Mouse (Mus musculus) CH12.LX (cell line): ENCODE data around the gene Mical3. TPM values are rescaled to one million over a fixed set of nuclear protein-coding genes. Genes with fewer than 3 reads are reported as not detected.

Source experiments
- DNase-seq: peaks from one replicate; pipeline ENCODE4 v3.0.0-alpha.2; 2013; ENCODE audit errors: extremely low read depth
- H3K27ac ChIP-seq: 2 replicates; pipeline ENCODE4 v1.5.1; 2012; ENCODE audit warnings: low read depth, mild to moderate bottlenecking, control low read depth, moderate library complexity; ENCODE audit not compliant: insufficient read depth
- H3K27me3 ChIP-seq: replicated peaks from 2 replicates; pipeline ENCODE3; 2012; ENCODE audit warnings: inconsistent platforms
- H3K36me3 ChIP-seq, 2 experiments: replicated peaks in 1 of 2; 2 replicates each; pipeline versions ENCODE3 to v1.6.1; 2012; ENCODE audit warnings: inconsistent platforms in 1 of 2, low read length in 1 of 2, mild to moderate bottlenecking in 1 of 2, mixed read lengths in 1 of 2, moderate library complexity in 1 of 2; ENCODE audit not compliant: control insufficient read depth in 1 of 2, insufficient read depth in 1 of 2
- H3K4me1 ChIP-seq, 2 experiments: 2 replicates each; pipeline ENCODE4 v1.6.1; 2012; ENCODE audit warnings: inconsistent platforms in 1 of 2, moderate library complexity in 1 of 2; ENCODE audit not compliant: insufficient read depth in 2 of 2, control insufficient read depth in 1 of 2
- H3K4me2 ChIP-seq: 2 replicates; pipeline ENCODE4 v1.6.1; 2012; ENCODE audit warnings: low read depth, mild to moderate bottlenecking, control low read depth; ENCODE audit not compliant: poor library complexity, insufficient read depth, severe bottlenecking
- H3K4me3 ChIP-seq, 3 experiments: fragments of 150-350 bp in 1 of 3; sonication (generic) in 1 of 3; replicated peaks in 1 of 3; 2 replicates each; pipeline versions ENCODE3 to v1.5.1; 2011 to 2012; ENCODE audit warnings: low read depth in 2 of 3, low read length in 2 of 3, mild to moderate bottlenecking in 2 of 3, moderate library complexity in 2 of 3, control low read depth in 1 of 3, improper control_type of control experiment in 1 of 3, inconsistent platforms in 1 of 3, mixed read lengths in 1 of 3; ENCODE audit not compliant: poor library complexity in 1 of 3
- H3K79me2 ChIP-seq: replicated peaks from 2 replicates; pipeline ENCODE4 v1.6.1; 2012; ENCODE audit warnings: mild to moderate bottlenecking, moderate library complexity; ENCODE audit not compliant: control insufficient read depth, poor library complexity, insufficient read depth, severe bottlenecking; ENCODE audit errors: extremely low read depth
- H3K9ac ChIP-seq: 2 replicates; pipeline ENCODE4 v1.6.1; 2012; ENCODE audit warnings: low read depth, mild to moderate bottlenecking, control low read depth, moderate library complexity; ENCODE audit not compliant: insufficient read depth
- H3K9me3 ChIP-seq: replicated peaks from 2 replicates; pipeline ENCODE3; 2012; ENCODE audit warnings: low read length, inconsistent platforms, mixed read lengths
- BHLHE40 ChIP-seq: IDR thresholded peaks from 2 replicates; pipeline ENCODE4 v1.6.1; 2011; ENCODE audit warnings: mild to moderate bottlenecking, low read depth, low read length, improper control_type of control experiment
- CHD2 ChIP-seq: IDR thresholded peaks from 2 replicates; pipeline ENCODE4 v1.6.1; 2011; ENCODE audit warnings: low read length, improper control_type of control experiment
- HCFC1 ChIP-seq: IDR thresholded peaks from 2 replicates; pipeline ENCODE4 v1.6.1; 2012; ENCODE audit warnings: low read depth, mild to moderate bottlenecking, inconsistent platforms, low read length, improper control_type of control experiment
- IRF4 ChIP-seq: IDR thresholded peaks from 2 replicates; pipeline ENCODE4 v1.6.1; 2014; ENCODE audit warnings: low read depth, mild to moderate bottlenecking, inconsistent platforms, low read length, improper control_type of control experiment
- JUN ChIP-seq: IDR thresholded peaks from 2 replicates; pipeline ENCODE4 v1.6.1; 2011; ENCODE audit warnings: low read depth, mild to moderate bottlenecking, low read length, improper control_type of control experiment, moderate library complexity; ENCODE audit not compliant: insufficient read depth
- JUND ChIP-seq: conservative IDR thresholded peaks from 2 replicates; pipeline ENCODE4 v1.6.1; 2011; ENCODE audit warnings: low read depth, low read length, improper control_type of control experiment
- KAT2A ChIP-seq: IDR thresholded peaks from 2 replicates; pipeline ENCODE4 v1.6.1; 2012; ENCODE audit warnings: low read length, improper control_type of control experiment, inconsistent platforms; ENCODE audit not compliant: insufficient replicate concordance
- MAFK ChIP-seq: IDR thresholded peaks from 2 replicates; pipeline ENCODE4 v1.6.1; 2011; ENCODE audit warnings: low read length, improper control_type of control experiment; ENCODE audit not compliant: insufficient replicate concordance
- MAX ChIP-seq: IDR thresholded peaks from 2 replicates; pipeline ENCODE4 v1.6.1; 2011; ENCODE audit warnings: low read length, improper control_type of control experiment
- MXI1 ChIP-seq: IDR thresholded peaks from 2 replicates; pipeline ENCODE4 v1.6.1; 2011; ENCODE audit warnings: mild to moderate bottlenecking, low read depth, low read length, improper control_type of control experiment
- NELFE ChIP-seq: IDR thresholded peaks from 2 replicates; pipeline ENCODE4 v1.6.1; 2011; ENCODE audit warnings: low read depth, low read length, improper control_type of control experiment
- NRF1 ChIP-seq: IDR thresholded peaks from 2 replicates; pipeline ENCODE4 v1.6.1; 2014; ENCODE audit warnings: low read depth, mild to moderate bottlenecking, inconsistent platforms, low read length, improper control_type of control experiment, moderate library complexity
- RAD21 ChIP-seq: IDR thresholded peaks from 2 replicates; pipeline ENCODE4 v1.6.1; 2011; ENCODE audit warnings: low read depth, mild to moderate bottlenecking, low read length, improper control_type of control experiment, moderate library complexity
- SIN3A ChIP-seq: IDR thresholded peaks from 2 replicates; pipeline ENCODE4 v1.6.1; 2012; ENCODE audit warnings: low read length, improper control_type of control experiment, inconsistent platforms
- SMC3 ChIP-seq: IDR thresholded peaks from 2 replicates; pipeline ENCODE4 v1.6.1; 2011; ENCODE audit warnings: low read depth, low read length, improper control_type of control experiment
- TCF12 ChIP-seq: IDR thresholded peaks from 2 replicates; pipeline ENCODE4 v1.6.1; 2014; ENCODE audit warnings: low read depth, mild to moderate bottlenecking, inconsistent platforms, low read length, improper control_type of control experiment
- USF1 ChIP-seq: IDR thresholded peaks from 2 replicates; pipeline ENCODE4 v1.6.1; 2014; ENCODE audit warnings: low read depth, mild to moderate bottlenecking, inconsistent platforms, low read length, improper control_type of control experiment
- ZKSCAN1 ChIP-seq: IDR thresholded peaks from 2 replicates; pipeline ENCODE4 v1.6.1; 2012; ENCODE audit warnings: low read depth, inconsistent platforms, low read length, improper control_type of control experiment, borderline replicate concordance
- dilution Hi-C: fragments of 300-500 bp; cut with MboI; formaldehyde crosslinking; loops from 2 replicates; pipeline ENCODE4 v1.14.3; 2020; ENCODE audit warnings: low sequenced_read_pairs; ENCODE audit not compliant: extremely low pct_unique_long_range_greater_than_20kb, extremely low pct_ligation_motif_present
- in situ Hi-C: fragments of 300-500 bp; cut with MboI; formaldehyde crosslinking; loops from 3 replicates; pipeline ENCODE4 v1.14.3; 2019; ENCODE audit warnings: low sequenced_read_pairs, low pct_ligation_motif_present, low pct_unique_long_range_greater_than_20kb, mixed read lengths
- polyA plus RNA-seq: library from polyadenylated mRNA; unstranded; fragments of >175 nt; gene quantifications from 2 replicates; pipeline ENCODE4 v1.2.1, GENCODE M21; 2012; ENCODE audit warnings: low read depth; ENCODE audit not compliant: insufficient read length
- total RNA-seq, 2 experiments: library from RNA; depleted of rRNA; stranded (reverse); fragments of 300-350 nt in 1 of 2; fragments of >200 nt in 1 of 2; gene quantifications; 2 replicates each; pipeline ENCODE4 v1.2.3; 2012 to 2014

Gene Mical3
- total and polyA plus RNA-seq, 3 experiments = 10.2 to 56.3 (median 26.8) TPM

GRCm38 (mm10) chr6:121143439-121143838, 12.6 kb upstream of the Mical3 start:
- DNase-seq = no peak
- Histone ChIP-seq H3K9ac (no peak overlapping the region), H3K4me1 (peaks cover 0 to 9% of the 10 kb centered on the region in 2 experiments; a peak in 1 of 4 replicates), H3K36me3 (no peaks in the 10 kb centered on the region), H3K4me3 (no peak overlapping the region), H3K79me2 (no peaks in the 10 kb centered on the region), H3K27me3 (no peaks in the 10 kb centered on the region), H3K27ac (no peak overlapping the region), H3K4me2 (no peak overlapping the region), H3K9me3 (no peaks in the 10 kb centered on the region)
- in situ Hi-C loops = no loop called here
- dilution Hi-C loops = no loop called here
- TF ChIP-seq TCF12 (no peak), ZKSCAN1 (no peak), JUN (no peak), SMC3 (no peak), HCFC1 (no peak), SIN3A (no peak), KAT2A (no peak), NRF1 (no peak), MXI1 (no peak), USF1 (no peak), IRF4 (no peak), CHD2 (no peak), JUND (no peak), MAFK (no peak), BHLHE40 (no peak), RAD21 (no peak), NELFE (no peak)

DNA sequence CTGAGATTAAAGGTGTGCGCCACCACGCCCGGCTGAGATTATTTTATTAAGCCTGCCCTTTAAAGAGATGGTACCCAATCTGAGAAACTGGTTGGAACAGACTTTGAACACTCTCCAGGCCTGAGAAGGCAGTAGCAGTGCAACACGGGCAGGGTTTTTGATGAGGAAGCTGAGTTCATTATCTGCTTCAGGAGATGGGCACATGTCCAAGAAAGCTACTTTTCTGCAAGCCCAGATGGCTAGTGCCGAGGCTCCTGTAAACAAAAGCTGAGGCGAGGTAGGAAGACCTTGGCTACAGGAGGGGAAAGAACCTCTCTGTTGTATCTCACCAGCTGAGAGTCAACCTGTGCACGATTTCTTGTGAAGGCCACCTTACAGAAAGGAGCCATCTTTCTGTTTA, 11.5 kb upstream of the Mical3 start:
- Histone ChIP-seq H3K79me2 (no peaks in the 10 kb centered on the region), H3K27me3 (no peaks in the 10 kb centered on the region), H3K9ac (no peak overlapping the region), H3K9me3 (no peaks in the 10 kb centered on the region), H3K27ac (no peak overlapping the region), H3K4me2 (no peak overlapping the region), H3K36me3 (no peaks in the 10 kb centered on the region), H3K4me1 (peaks cover 0 to 14% of the 10 kb centered on the region in 2 experiments; a peak in 2 of 4 replicates), H3K4me3 (no peak overlapping the region)
- no peak for DNase-seq
- dilution Hi-C loops = no loop called here
- no peak for TF ChIP-seq MAX
- in situ Hi-C loops = no loop called here
